ENCODE assay signal across 8 mouse cellular contexts in genomic region chr6:115134501-115135331, GRCm38 (mm10). TPM values are rescaled to one million over a fixed set of nuclear protein-coding genes. Genes with fewer than 3 reads are reported as not detected.
DNase-seq lines count a peak whose midpoint lies in the region; ATAC-seq and TF ChIP-seq lines count a peak whose summit lies in the region.

Gene Syn2, plus strand, starts transcription at chr6:115134902.

- peak within 1 kb of the TSS; percentile 61 for H3K9ac ChIP-seq in embryonic facial prominence, embryonic 14.5 days (ENCODE audit: low read depth, low read length)
- H3K9ac ChIP-seq in limb, embryonic 12.5 days (replicated peaks), result peak within 1 kb of the TSS; percentile 60
- H3K9ac ChIP-seq in midbrain, embryonic 13.5 days (replicated peaks), result peak within 1 kb of the TSS; percentile 76

- under 1% methylated on average over 39 of the region's 75 CpGs for WGBS in embryonic facial prominence, embryonic 14.5 days
- WGBS in limb, embryonic 12.5 days, result under 1% methylated on average over 75 of the region's 75 CpGs
- WGBS in midbrain, embryonic 13.5 days, result under 1% methylated on average over 74 of the region's 75 CpGs
- 2% methylated on average over 68 of the region's 75 CpGs for WGBS in spleen, adult 2 months

- H3K9me3 ChIP-seq in embryonic facial prominence, embryonic 14.5 days (ENCODE audit: control insufficient read depth, low read length), result no peaks in the 10 kb centered on the region
- no peaks in the 10 kb centered on the region for H3K9me3 ChIP-seq in limb, embryonic 12.5 days
- no peaks in the 10 kb centered on the region for H3K9me3 ChIP-seq in midbrain, embryonic 13.5 days

- no peaks in the 10 kb centered on the region for H3K4me1 ChIP-seq in embryonic facial prominence, embryonic 14.5 days (ENCODE audit: control insufficient read depth, insufficient read depth, low read length)
- H3K4me1 ChIP-seq in limb, embryonic 12.5 days (replicated peaks), result peaks cover 4% of the 10 kb centered on the region; the same call in 1 of the 2 replicates
- 0 out of 2 replicates have a peak, but pooled peaks cover 21% of the 10 kb centered on the region for H3K4me1 ChIP-seq in midbrain, embryonic 13.5 days (replicated peaks)
- peaks cover 5% of the 10 kb centered on the region; the same call in 1 of the 2 replicates for H3K4me1 ChIP-seq in spleen, adult 2 months (ENCODE audit: control insufficient read depth, insufficient read depth, insufficient read length)

- no peaks in the 10 kb centered on the region for H3K36me3 ChIP-seq in embryonic facial prominence, embryonic 14.5 days (ENCODE audit: control insufficient read depth, insufficient read depth, low read length)
- H3K36me3 ChIP-seq in limb, embryonic 12.5 days, result no peaks in the 10 kb centered on the region
- no peaks in the 10 kb centered on the region for H3K36me3 ChIP-seq in midbrain, embryonic 13.5 days
- no peaks in the 10 kb centered on the region for H3K36me3 ChIP-seq in spleen, adult 2 months (ENCODE audit: control insufficient read depth, insufficient read depth, low read length)

- peak within 1 kb of the TSS; percentile 61 for H3K4me3 ChIP-seq in embryonic facial prominence, embryonic 14.5 days (ENCODE audit: low read depth, low read length)
- H3K4me3 ChIP-seq in limb, embryonic 12.5 days (replicated peaks), result peak within 1 kb of the TSS; percentile 65
- peak within 1 kb of the TSS; percentile 64 for H3K4me3 ChIP-seq in midbrain, embryonic 13.5 days (replicated peaks)
- peak within 1 kb of the TSS; percentile 42; the same call in 1 of the 2 replicates for H3K4me3 ChIP-seq in spleen, adult 2 months (ENCODE audit: extremely low read depth, insufficient read depth, insufficient read length)

- H3K27ac ChIP-seq in embryonic facial prominence, embryonic 14.5 days (replicated peaks; ENCODE audit: low read depth, low read length), result no peak within 1 kb of the TSS
- no peak within 1 kb of the TSS for H3K27ac ChIP-seq in limb, embryonic 12.5 days
- H3K27ac ChIP-seq in midbrain, embryonic 13.5 days, result peak within 1 kb of the TSS; percentile 61
- H3K27ac ChIP-seq in spleen, adult 2 months (ENCODE audit: insufficient read depth, low read length), result no peak within 1 kb of the TSS

- H3K4me2 ChIP-seq in embryonic facial prominence, embryonic 14.5 days (ENCODE audit: low read depth, low read length), result peak within 1 kb of the TSS; percentile 83
- peak within 1 kb of the TSS; percentile 91 for H3K4me2 ChIP-seq in limb, embryonic 12.5 days
- peak within 1 kb of the TSS; percentile 68 for H3K4me2 ChIP-seq in midbrain, embryonic 13.5 days (replicated peaks)

- TF ChIP-seq CTCF in spleen, adult 2 months (IDR thresholded peaks at IDR 0.05; ENCODE audit: extremely low read depth, insufficient read depth, insufficient read length, insufficient replicate concordance), result no peak

- H3K27me3 ChIP-seq in embryonic facial prominence, embryonic 14.5 days (replicated peaks; ENCODE audit: control insufficient read depth, insufficient read depth, low read length), result peaks cover 36% of the 10 kb centered on the region
- H3K27me3 ChIP-seq in limb, embryonic 12.5 days, result peaks cover 53% of the 10 kb centered on the region
- H3K27me3 ChIP-seq in midbrain, embryonic 13.5 days, result peaks cover 14% of the 10 kb centered on the region
- H3K27me3 ChIP-seq in spleen, adult 2 months (ENCODE audit: control insufficient read depth, insufficient read depth, low read length), result peaks cover 12% of the 10 kb centered on the region

- peak; percentile 74 for DNase-seq in brain, embryonic 18.5 days (ENCODE audit: low read depth, low spot score)
- peak; percentile 88 for DNase-seq in embryonic facial prominence, embryonic 14.5 days (ENCODE audit: low spot score)
- peak; percentile 31 to 59 for DNase-seq in heart, adult 9 months (ENCODE audit: low spot score in 2 of 2)
- peak; percentile 63 to 73 for DNase-seq in kidney, adult 8-10 months
- peak in 1 of 2 experiments; percentile 4 for DNase-seq in spleen, adult 2 months (ENCODE audit: low read depth in 1 of 2, low spot score in 2 of 2)

- ATAC-seq in embryonic facial prominence, embryonic 14.5 days (ENCODE audit: low read depth), result peak; percentile 98
- ATAC-seq in limb, embryonic 12.5 days (ENCODE audit: insufficient number of reproducible peaks, insufficient read depth, low FRiP score, low TSS enrichment, low read depth), result peak; percentile 94
- peak; percentile 97 for ATAC-seq in midbrain, embryonic 13.5 days
- no peak for ATAC-seq in monocyte, adult 5-6 weeks (replicated peaks; ENCODE audit: insufficient number of reproducible peaks, low FRiP score, low TSS enrichment, poor library complexity, severe bottlenecking)

- TF ChIP-seq POLR2A in spleen, adult 2 months (IDR thresholded peaks at IDR 0.05; ENCODE audit: low read depth, low read length), result no peak

RNA-seq across cellular contexts. Expression of gene Syn2, which starts in this region (rescaled TPM):
- 5.7 and 6.5 TPM in 2 replicates for polyA plus RNA-seq in embryonic facial prominence, embryonic 14.5 days (2014; fragmentation: Nextera tagmentation; extraction: Ambion mirVana)
- polyA plus RNA-seq in limb, embryonic 12.5 days (2016; fragmentation: Nextera tagmentation; extraction: Ambion mirVana), result 0.71 and 1.2 TPM in 2 replicates
- 13.3 and 16.2 TPM in 2 replicates for polyA plus RNA-seq in midbrain, embryonic 13.5 days (2015; fragmentation: Nextera tagmentation; extraction: Ambion mirVana)
- 0.34 and 0.44 TPM in 2 replicates for polyA plus RNA-seq in spleen, adult 2 months (2012; rRNA removed)
- not detected in 3 replicates for total RNA-seq in monocyte, adult 5-6 weeks (2017)
